Mouse (Mus musculus): Measurements from ENCODE around the gene Helz2. TPM values are rescaled to one million over a fixed set of nuclear protein-coding genes. Genes with fewer than 3 reads are reported as not detected.
A peak's percentile ranks its signal among the peaks of the same experiment; 100 is the strongest.

Helz2 gene
- 1 to 10 TPM; 3.2 to 4.0 TPM for total RNA-seq (2021)
- long read RNA-seq, experiment 1: 0 reads
- long read RNA-seq, experiment 2, partial matches to known transcripts: 1 of 1 reads
- long read RNA-seq, experiment 2, other reads (novel, unspliced or antisense): 0 of 1 reads

DNA sequence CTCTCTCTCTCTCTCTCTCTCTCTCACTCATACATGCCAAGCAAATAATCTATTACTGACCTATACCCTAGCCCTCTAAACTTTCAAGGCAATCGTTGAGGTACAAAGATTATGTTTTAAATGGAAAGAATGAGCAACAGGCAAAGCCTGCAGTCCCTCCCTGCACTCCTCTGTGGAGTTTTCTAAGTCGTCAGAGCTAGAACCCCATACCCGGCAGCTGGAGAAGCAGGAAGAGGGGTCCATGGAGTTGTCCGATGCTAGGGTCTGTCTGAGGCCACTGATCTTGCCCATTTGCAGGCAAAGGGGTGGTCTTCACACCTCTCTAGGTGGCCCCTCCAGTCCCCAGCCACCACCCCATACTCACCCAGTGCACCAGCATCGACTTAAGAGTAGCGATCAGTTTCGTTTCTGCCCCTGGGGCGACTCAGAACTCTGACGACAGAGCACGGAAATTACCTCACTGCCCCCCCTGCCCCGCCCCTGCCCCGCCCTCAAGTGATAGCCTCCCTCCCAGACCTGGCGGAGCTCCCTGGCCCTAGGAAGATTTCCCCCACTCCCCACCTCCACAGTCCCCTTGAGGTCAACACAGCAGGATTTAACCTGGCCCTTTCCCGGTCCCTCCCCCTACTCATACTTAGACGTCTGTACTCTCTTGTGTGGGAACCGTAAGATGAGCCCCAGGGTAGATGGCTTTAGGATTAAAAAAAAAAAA is at the start of gene Helz2:
Helz2 (minus strand) TSS at position 426 of the 712 bp plus-strand sequence.
- DNase-seq: no peak

DNA sequence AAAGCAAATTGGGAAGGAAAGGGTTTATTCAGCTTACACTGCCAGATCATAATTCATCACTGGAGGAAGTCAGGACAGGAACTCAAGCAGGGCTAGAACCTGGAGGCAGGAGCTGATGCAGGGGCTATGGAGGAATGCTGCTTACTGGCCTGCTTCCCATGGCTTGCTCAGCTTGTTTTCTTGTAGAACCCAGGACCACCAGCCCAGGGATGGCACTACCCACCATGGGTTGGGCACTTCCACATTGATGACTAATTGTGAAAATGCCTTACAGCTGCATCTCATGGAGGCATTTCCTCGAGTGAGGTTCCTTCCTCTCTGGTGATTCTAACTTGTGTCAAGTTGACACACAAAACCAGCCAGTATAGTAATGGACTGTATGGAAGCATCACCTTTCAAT is 49.1 kb upstream of the Helz2 start:
- no peak for DNase-seq

DNA sequence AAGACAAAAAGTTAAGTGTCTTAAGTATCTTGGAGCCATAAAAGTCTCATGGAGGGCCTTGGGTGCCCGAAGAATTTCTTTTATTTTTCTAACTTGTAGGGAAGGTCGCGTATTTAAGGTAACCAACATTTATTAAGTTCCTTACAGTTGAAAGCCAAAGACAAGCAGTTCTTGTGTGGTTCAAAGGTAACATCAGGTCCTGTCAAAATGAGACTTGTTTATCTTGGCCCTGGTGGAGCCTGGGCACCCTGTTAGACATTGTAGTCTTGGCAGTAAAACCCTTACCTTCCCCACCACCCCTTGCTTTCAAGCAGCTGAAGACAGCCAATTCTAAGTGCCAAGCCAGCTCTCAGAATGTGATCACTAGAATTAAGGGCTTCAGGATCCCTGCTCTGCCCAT is 46.9 kb upstream of the Helz2 start:
- DNase-seq: no peak

DNA sequence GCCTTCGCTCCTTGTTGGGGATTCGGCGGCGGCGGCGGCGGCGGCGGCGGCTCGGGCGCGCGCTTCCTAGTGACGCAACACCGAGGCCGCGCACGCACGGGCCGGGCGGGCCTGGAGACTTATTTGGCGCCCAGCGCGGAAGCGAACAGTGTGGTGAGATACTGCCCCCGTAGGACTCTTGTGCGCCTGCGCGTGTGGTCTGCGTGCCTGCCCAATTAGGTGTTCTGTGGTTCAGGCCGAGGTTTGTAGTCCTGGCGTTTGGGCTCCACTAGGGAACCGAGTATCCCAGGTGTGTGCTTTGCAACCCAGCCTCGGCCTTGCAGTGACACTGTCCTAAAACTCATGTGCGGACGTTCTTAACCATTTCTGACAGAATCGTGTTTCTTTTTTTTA is 46.1 kb upstream of the Helz2 start, which contains the start of gene Gmeb2:
Gmeb2 (minus strand) TSS at position 78 of the 393 bp plus-strand sequence.
- DNase-seq: peak; percentile 88

DNA sequence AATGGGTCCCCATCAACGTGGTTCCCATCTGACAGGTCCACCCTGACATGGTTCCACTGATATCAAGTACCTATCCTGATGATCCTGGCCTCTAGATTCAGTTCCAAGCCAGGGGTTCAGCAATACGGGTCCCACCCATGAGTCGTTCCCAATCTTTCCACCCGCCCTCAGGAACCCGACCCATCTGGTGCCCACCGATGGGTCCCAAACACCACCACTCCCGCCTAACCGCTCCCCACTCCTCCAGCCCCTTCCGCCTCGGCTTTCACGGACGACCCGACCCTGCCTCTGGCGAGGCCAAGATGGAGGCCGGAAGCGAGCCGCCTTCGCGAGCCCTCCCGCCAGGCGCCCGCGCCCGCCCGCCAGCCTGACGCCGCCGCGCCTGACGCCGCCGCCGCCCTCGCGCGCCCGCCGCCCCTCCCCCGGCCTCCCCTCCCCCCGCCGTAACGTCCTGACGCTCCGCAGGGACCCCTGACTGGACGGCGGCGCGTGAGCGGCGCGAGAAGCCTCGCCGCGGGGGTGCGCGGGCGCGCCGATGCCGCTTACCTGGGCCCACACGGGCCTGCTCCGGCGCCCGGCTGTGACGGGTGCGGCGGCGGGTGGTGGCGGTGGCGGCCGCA is 45.6 kb upstream of the Helz2 start:
- DNase-seq: peak; percentile 86

DNA sequence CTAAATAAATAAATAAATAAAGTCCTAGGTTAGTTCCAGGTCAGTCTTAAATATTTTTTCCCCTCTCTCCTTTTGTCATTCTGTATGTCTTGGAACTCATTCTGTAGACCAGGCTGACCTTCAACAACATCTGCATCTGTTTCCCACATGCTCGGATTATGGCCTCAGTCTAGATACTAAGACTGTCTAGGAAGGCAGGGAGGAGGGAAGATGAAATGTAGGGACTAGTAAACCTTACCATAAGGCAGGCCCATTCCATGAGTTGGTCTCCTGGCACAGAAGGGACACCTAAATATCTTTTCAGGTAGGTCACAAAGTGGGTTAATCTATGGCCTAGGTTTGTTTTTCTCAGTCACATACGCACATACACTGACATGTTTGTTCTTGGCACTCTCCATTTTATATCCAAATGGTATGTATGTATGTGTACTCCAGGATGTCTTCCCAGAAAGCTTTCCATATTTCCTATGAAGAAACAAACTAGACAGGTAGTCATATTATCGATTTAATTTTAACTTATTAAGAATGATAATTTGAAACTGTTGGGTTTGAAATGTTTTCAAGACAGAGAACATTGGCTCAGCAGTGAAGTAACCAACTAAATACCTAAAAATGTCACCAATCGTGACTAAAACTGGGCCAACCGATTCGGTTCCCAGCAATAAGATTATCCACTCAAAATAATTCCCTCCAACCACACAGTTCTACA is 45.0 kb upstream of the Helz2 start:
- DNase-seq: no peak

DNA sequence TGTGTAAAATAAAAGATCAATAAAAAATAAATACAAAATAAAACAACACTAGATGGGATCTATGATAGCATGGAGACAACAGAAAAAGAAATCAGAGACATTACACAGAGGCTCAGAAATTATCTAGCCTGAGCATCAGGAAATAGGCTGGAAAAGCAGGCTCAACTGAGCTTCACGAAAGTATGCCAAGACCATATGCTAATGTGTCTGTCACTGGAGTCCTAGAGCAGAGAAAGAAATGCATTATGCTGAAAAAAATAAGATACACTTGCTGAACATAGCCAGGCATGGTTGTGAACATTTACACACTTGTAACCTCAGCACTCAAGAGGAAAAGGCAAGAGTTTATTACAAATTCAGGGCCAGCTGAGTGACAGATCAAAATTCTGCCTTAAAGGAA is 38.1 kb upstream of the Helz2 start:
- no peak for DNase-seq

DNA sequence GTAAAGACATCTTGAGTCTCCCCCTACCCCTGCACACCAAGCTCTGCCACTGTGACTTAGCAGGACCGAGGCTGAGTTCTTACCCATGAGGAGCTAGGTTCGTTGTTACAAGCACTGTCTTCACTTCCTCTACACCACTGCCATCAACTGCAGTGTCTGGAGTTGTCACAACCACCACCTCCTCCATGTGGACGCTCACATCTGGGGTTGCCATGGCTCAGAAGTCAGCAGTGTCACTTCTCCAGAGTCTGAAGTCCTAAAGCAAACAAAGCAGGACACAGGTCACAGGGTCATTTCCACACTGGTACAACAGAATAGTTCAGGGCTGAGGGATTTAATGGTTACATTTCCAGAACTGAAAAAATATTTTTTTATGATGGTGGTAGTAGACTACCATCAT is 36.0 kb upstream of the Helz2 start:
- no peak for DNase-seq

DNA sequence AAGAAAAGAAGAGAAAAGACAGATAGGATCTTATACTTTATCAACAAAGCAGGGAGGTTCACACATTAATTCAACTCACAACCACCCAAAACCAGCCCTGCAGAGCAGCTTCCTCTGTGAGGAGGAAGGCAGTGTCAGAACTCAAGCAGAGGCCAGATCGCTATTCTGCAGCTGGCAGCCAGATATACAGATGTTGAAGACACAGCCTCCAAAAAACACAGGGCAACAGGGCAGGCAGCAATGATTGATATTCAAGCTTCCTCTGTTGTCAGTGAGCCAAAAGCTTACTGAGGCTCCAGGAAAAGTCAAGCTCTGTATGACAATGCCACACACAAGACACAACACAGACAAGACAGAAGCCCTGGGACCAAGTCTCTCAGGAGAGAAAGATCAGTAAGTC is 34.9 kb upstream of the Helz2 start:
- no peak for DNase-seq

DNA sequence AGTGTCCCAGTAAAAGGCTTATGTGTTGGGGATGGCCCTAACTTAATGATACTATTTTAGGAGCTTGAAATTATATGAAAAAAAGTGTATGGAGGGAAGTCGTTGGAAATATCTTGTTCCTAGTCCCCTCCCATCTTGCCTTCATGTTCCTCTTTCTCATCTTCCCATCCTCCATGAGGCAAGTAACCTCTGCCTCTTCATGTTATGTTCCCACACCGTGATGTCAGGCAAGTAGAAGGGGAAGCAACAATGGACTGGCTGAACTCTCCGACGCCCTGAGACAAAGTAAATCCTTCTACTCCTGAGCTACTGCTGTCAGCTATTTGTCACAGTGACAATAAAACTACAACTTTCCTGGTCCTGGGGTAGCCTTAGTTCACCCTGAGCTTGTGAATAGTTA is 32.8 kb upstream of the Helz2 start:
- DNase-seq: no peak

DNA sequence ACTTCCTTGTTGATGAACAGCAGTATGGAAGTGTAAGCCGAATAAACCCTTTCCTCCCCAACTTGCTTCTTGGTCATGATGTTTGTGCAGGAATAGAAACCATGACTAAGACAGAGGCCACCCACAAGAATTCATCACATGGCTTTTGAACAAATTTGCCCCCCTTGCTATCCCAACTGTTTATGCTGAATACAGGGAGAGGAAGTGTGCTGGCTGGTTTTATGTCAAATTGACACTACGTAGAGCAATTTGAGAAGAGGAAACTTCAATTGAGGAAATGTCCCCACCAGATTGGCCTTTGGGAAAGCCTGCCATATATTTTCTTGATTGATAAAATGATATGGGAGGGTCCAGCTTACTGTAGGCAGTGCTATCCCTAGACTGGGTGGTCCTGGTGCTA is 32.0 kb upstream of the Helz2 start:
- DNase-seq: no peak

DNA sequence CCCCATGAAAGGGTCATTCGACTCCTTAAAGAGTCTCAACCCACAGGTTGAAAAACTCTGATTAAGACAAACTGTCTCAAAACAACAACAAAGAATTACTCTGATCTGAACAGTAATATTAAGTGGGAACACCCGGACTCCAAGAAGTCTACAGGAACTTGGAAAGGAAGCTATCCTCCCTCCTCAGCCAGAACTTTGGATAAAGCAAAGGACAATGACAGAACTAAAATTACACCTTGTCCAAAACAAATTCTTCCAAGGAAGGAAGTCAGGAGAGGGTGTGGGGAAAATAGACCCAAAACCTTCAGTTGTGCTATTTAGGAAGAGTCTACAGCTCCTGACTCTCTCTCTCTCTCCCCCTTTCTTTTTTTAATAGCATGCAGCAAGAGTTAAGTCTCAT is 30.3 kb upstream of the Helz2 start:
- DNase-seq: no peak

DNA sequence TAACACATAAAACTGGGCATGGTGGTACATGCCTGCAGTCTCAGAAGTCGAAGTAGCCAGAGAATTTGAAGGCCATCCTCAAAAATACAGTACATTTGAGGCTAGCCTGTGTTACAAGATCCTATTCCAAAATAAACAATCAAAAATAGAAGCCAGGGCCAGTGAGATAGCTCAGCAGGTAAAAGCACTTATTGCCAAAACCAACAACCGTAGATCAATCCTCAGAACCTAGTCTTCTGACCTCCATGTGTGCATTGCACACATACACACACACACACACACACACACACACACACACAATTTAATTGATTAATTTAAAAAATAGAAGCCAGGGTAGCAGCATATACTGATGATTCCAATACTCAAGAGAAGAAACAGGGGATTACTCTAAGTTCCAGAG is 25.0 kb upstream of the Helz2 start:
- no peak for DNase-seq

DNA sequence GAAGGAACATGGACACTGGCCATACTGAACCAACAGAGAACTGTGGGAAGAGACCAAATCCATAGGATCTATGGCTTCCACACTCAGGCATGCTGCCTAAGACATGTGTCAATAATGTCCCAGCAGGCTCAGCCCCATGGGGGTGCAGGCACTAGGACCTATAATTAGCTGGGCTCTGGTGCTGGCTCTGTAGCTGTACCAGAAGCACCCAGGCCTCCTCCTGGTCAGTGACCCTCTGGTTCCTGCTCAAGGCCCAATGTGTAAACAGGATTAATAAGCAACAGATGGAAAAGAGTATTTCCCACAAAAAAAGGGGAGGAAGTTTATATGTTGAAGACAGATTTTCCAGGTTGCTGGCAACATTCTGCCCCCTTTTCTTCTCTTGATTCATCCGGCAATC is 11.4 kb upstream of the Helz2 start:
- DNase-seq: no peak

DNA sequence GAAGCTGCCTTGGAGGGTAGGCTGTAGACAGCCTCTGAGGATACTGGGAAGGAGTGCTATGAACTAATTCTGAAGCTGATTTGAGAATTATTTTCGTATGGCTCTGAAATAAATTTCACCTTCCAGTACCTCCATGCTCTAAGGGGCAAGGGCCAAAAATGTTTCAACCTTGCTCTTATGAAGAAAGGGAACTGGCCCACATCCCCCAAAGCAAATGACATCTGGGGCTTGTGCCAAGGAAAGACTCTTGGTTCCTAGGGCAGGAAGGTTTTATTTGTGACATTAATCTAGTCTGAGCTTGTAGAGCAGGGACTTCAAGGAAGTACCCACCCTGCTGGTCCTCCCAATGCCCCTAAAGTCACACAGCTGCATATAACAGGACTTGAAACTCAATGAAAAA is 10.0 kb upstream of the Helz2 start:
- no peak for DNase-seq

DNA sequence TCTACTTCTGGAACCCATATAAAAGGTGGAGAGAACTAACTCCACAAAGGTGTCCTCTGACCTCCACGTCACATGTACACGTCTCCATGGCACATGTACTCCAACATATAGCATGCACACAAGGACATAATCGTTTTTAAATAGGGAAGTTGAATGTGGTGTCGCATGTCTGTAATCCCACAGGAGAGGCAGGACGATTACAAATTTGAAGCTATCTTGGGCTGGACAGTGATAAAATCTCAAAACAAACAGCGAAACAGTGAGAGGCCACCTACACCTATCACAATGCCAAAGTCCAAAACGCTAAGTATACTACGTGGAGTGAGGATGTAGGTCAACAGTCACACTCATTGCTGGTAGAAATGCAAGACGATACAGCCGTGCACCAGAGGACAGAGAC is 7.4 kb upstream of the Helz2 start:
- DNase-seq: no peak

DNA sequence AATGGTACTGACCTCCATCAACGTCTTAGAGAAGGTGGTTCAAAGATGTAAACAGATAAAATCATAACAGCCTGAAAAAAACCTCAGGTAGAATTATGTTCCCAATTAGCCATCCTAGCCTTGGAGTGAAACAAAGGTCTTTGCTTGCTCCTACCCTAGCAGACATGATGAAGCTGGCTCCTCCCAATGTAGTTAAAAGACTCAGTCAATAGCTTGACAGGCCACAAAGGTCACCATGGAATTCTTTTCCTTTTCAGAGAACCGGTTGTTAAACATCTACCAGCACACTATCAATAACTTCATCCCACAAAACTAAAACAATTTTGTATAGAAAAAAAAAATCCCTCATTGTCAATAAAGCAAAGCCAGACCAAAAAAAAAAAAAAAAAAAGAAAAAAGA is 3.2 kb upstream of the Helz2 start:
- no peak for DNase-seq

DNA sequence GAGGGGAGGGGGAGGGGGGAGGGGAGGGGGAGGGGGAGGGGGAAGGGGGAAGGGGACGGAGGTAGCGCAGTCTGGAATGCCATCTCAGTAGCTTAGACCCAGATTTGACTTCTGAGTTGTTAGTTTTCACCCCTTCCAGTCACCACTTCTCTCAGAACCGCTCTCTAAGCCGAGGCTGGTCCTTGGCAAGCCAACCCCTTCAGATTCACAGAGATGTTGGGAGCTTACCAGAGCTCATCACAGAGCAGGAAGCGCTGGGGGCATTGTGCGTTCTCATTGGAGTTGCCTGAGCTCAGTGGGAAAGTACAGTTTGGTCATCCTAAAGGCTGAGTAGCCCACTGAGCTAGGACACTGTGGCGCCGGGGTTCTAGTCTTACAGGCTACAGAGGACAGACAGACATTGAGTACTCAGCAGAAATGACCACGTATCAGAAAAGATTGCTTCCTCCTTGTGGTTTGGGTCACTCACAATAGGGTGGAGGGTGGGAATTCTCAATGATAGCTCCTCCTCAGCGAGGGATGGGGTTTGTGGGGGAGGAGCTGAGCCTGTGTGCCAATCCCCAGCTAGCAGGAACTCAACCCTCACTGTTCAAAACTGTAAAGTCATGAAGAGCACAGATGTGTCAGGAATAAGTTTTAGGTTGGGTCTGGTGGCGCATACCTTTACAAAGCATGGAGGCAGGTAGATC is 2.0 kb upstream of the Helz2 start:
- DNase-seq: no peak

DNA sequence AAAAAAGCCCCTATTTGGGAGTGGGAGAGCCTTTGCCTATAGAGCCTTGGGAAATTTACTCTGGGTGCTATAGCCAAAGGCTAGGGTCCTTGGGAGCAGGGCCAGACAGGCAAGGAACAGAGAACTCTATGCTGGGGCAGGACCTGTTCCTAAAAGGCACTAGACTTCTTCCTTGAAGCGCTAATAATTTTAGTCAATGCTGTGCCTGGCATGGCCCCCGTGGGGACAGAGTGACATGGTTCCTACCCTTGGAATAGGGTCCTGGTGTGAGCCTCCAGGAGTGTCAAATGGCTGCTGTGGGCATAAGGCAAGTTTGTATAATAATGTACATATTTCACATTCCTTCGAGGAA is 463 bp upstream of the Helz2 start:
- no peak for DNase-seq

DNA sequence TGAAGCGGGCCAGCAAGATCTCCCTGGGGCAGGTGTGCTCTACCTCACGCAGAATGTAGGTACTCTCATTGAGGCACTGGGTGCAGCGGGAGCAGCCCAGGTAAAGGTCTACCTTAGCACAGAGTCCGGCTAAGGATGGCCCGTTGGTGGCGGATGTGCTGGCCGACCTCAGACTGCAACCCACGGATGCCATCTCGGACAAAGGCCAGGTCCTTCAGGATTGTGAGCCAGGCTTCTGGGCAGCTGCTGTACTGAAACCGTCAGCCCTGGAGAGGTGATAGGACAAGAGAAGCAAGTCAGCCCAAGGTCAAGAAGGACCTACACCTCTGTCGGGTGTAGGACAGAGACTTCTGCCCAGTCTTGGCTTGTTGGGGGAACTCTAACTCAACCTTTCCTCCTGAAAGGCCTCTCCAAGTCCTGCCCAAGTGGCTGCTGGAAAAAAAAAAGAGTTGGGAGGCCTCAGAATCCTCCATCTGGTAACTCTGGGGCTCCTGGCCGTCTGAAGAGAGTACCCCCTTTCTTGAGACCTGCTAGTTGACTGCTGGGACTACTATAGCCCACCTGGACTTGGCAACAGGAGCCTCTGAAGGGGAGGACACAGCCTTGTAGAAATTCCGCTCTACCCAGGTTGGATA is 904 bp downstream of the Helz2 start:
- DNase-seq: no peak

DNA sequence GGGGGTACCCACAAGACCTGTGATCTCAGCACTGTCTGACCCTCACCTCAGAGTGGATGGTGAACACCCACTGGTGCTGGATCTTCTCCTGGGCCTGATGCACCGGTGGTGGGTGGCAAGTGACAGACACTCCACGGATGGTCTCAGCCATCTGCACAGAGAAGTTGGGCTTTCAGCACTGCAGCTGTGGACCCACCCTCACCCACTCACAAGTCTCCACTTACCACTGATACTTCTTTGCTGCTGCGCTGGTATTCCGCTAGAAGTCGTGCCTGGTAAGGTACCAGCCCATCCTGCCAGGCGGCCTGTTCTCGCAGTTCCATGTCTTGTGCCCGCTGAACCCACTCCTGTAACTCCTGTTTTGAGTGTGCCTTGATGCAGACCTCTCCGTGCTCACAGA is 2.6 kb downstream of the Helz2 start:
- DNase-seq: no peak

DNA sequence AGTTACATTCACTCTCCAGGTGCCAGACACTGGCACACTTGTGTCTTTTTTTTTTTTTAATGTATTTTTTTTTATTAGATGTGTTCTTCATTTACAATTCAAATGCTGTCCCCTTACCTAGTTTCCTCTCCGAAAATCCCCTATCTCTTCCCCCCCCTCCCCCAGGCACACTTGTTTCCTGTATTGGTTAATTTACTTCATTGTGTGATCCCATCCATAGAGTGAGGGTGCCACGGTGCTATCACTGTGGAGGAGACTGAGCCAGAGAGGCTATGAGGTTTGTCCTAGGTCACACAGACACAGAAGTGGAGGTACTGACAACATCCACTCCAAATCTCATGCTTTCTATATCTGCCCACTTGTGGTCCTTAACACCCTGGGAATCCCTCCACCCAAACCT is 3.0 kb downstream of the Helz2 start:
- DNase-seq: no peak

Data from gastrocnemius, postnatal 10 days (tissue).